Mouse (Mus musculus) cortical plate, adult 2 months (tissue): ENCODE data around the gene Ltb4r2. TPM values are rescaled to one million over a fixed set of nuclear protein-coding genes. Genes with fewer than 3 reads are reported as not detected.
"Not testable (repeated sequence)": the region's sequence is repeated elsewhere in the genome, so short reads cannot be mapped to it uniquely, and the experiment has no call there.

ENCODE experiments used
- H3K27ac ChIP-seq: fragments of 200-500 bp; 2 replicates; pipeline ENCODE4 v1.5.1; 2012; ENCODE audit warnings: low read length, control low read depth, inconsistent platforms; ENCODE audit not compliant: insufficient read depth
- H3K4me1 ChIP-seq: fragments of 200-500 bp; 2 replicates; pipeline ENCODE4 v1.6.1; 2011; ENCODE audit warnings: low read length; ENCODE audit not compliant: control insufficient read depth, insufficient read depth
- H3K4me3 ChIP-seq: fragments of 200-500 bp; 2 replicates; pipeline ENCODE4 v1.5.1; 2011; ENCODE audit warnings: mild to moderate bottlenecking, low read length, control low read depth; ENCODE audit not compliant: insufficient read depth
- CTCF ChIP-seq: fragments of 200-500 bp; IDR thresholded peaks from 2 replicates; pipeline ENCODE4 v1.5.1; 2011; ENCODE audit warnings: mild to moderate bottlenecking, control low read depth, low read length; ENCODE audit not compliant: insufficient read depth; ENCODE audit errors: extremely low read depth
- POLR2A ChIP-seq: fragments of 200-500 bp; IDR thresholded peaks from 2 replicates; pipeline ENCODE4 v1.6.1; 2011; ENCODE audit warnings: mild to moderate bottlenecking, low read length, control low read depth; ENCODE audit not compliant: insufficient read depth; ENCODE audit errors: extremely low read depth
- polyA plus RNA-seq: library from polyadenylated mRNA; depleted of rRNA; stranded (reverse); fragments of >200 nt; gene quantifications from 2 replicates; pipeline ENCODE4 v1.2.3, GENCODE M21; 2012

Ltb4r2 gene
- polyA plus RNA-seq, 1 experiment = 0.17 TPM

- not testable (repeated sequence) for H3K4me1 ChIP-seq, H3K27ac ChIP-seq, H3K4me3 ChIP-seq
- TF ChIP-seq CTCF = peak; percentile 59
These were observed 1.1 kb upstream of the Ltb4r2 start for GRCm38 (mm10) chr14:55760156-55760555.

DNA sequence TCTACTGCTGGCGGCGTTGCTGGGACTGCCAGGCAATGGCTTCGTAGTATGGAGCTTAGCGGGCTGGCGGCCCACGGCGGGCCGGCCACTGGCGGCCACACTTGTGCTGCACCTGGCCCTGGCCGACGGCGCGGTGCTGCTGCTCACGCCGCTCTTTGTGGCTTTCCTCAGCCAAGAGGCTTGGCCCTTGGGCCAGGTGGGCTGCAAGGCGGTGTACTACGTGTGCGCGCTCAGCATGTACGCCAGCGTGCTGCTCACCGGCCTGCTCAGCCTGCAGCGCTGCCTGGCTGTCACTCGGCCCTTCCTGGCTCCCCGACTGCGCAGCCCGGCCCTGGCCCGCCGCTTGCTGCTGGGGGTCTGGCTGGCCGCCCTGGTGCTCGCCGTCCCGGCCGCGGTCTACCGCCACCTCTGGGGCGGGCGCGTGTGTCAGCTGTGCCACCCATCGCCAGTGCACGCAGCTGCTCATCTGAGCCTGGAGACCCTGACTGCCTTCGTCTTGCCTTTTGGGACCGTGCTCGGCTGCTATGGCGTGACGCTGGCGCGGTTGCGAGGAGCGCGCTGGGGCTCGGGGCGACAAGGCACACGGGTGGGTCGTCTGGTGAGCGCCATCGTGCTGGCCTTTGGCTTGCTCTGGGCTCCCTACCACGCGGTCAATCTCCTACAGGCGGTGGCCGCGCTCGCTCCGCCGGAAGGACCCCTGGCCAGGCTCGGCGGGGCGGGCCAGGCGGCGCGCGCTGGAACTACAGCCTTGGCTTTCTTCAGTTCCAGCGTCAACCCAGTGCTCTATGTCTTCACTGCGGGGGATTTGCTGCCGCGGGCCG lies 983 bp downstream of the Ltb4r2 start:
- H3K27ac ChIP-seq = no peak overlapping the region
- 0 out of 2 replicates have a peak, but pooled peaks have one; percentile 0 for TF ChIP-seq CTCF
- 0 out of 2 replicates have a peak, but pooled peaks have one; percentile 19 for TF ChIP-seq POLR2A
- no peaks in the 10 kb centered on the region for H3K4me1 ChIP-seq
- peak overlapping the region; percentile 59 for H3K4me3 ChIP-seq

GRCm38 (mm10) chr14:55763166-55763565 lies 1.9 kb downstream of the Ltb4r2 start:
- TF ChIP-seq POLR2A = no peak
- no peak for TF ChIP-seq CTCF
- Histone ChIP-seq H3K4me1 (no peaks in the 10 kb centered on the region), H3K27ac (no peak overlapping the region), H3K4me3 (no peak overlapping the region)

- H3K4me1 ChIP-seq = no peaks in the 10 kb centered on the region
- TF ChIP-seq CTCF (no peak), POLR2A (no peak)
- no peak within 1 kb of the TSS for H3K4me3 ChIP-seq
- no peak within 1 kb of the TSS for H3K27ac ChIP-seq
These were observed 4.5 kb downstream of the Ltb4r2 start, which contains the start of gene Ltb4r1 for GRCm38 (mm10) chr14:55765696-55766095. TSS of gene Ltb4r1 (plus strand) at chr14:55765962.

DNA sequence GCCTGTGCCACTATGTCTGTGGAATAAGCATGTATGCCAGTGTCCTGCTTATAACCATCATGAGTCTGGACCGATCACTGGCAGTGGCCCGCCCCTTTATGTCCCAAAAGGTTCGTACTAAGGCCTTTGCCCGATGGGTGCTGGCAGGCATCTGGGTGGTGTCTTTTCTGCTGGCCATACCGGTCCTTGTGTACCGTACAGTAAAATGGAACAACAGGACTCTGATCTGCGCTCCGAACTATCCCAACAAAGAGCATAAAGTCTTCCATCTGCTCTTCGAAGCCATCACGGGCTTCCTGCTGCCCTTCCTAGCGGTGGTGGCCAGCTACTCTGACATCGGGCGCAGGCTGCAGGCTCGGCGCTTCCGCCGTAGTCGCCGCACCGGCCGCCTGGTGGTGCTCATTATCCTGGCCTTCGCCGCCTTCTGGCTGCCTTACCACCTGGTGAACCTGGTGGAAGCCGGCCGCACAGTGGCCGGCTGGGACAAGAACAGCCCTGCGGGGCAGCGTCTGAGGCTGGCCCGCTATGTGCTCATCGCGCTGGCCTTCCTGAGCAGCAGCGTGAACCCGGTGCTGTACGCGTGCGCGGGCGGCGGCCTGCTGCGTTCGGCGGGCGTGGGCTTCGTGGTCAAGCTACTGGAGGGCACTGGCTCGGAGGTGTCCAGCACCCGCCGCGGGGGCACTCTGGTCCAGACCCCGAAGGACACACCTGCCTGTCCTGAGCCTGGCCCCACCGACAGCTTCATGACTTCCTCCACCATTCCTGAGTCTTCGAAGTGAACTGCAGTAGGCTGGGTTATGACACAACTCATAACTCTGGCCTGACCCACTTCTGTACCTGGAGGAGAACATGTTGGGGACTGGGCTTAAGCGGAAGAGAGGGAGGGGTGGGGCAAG lies 6.5 kb downstream of the Ltb4r2 start:
- H3K4me3 ChIP-seq = 0 out of 2 replicates have a peak overlapping the region, but pooled peaks have one; percentile 8
- no peak overlapping the region for H3K27ac ChIP-seq
- TF ChIP-seq CTCF (no peak), POLR2A (no peak)
- H3K4me1 ChIP-seq = no peaks in the 10 kb centered on the region

DNA sequence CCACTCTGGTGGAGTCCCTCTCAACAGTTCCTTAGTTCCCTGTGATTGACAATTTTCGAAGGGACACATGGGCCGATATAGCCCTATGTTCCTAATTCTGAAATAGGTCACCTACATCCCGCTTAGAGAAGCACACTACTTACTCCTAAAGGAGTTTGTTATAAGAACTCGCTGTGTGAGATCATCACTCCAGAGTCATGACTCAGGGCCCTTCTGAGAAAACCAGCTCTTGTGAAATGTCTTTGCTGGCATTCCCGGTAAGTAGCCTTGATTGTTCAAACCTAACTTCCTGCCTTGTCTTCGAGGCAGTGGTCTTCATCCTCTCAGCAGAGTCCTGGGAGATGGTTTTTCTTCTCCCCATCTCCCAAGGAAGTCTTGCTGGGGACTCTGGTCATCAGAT lies 7.3 kb downstream of the Ltb4r2 start:
- Histone ChIP-seq H3K4me1 (no peaks in the 10 kb centered on the region), H3K4me3 (no peak overlapping the region), H3K27ac (no peak overlapping the region)
- TF ChIP-seq POLR2A (no peak), CTCF (no peak)

DNA sequence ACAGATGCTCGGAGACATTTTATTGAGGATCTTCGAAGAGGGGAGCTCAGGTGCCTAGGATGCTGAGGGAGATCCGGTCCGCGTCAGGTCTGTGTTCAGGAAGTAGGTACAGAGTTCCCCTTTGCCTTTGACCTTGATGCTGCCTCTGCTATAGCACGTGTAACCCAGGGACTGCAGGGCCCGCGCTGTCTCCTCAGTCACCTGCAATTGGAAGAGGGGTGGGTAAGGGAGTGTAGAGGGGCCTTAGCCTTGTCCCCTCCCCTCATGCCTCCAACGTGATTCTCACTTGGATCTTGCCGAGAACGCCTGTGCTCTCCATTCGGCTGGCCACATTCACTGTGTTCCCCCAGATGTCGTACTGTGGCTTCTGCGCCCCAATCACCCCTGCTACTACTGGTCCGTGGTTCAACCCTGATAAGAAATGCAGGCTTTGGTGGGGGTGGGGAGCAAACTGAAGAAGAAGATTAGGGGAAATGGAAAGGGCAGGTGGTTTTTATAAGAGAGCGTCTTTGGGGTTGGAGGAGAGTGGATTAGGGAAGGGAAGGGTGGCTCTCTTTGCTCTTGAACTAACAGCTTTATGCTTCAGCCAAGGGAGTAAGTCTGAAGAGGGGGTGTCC lies 8.0 kb downstream of the Ltb4r2 start:
- TF ChIP-seq CTCF (no peak), POLR2A (no peak)
- H3K4me1 ChIP-seq = no peaks in the 10 kb centered on the region
- no peak overlapping the region for H3K4me3 ChIP-seq
- H3K27ac ChIP-seq = no peak overlapping the region

GRCm38 (mm10) chr14:55776711-55777110 lies 15.5 kb downstream of the Ltb4r2 start:
- no peak for TF ChIP-seq POLR2A
- no peak for TF ChIP-seq CTCF
- Histone ChIP-seq H3K4me1 (no peaks in the 10 kb centered on the region), H3K27ac (no peak overlapping the region), H3K4me3 (no peak overlapping the region)

GRCm38 (mm10) chr14:55777176-55777575 lies 15.9 kb downstream of the Ltb4r2 start:
- no peaks in the 10 kb centered on the region for H3K4me1 ChIP-seq
- no peak overlapping the region for H3K27ac ChIP-seq
- H3K4me3 ChIP-seq = no peak overlapping the region
- TF ChIP-seq CTCF (no peak), POLR2A (no peak)
